Mouse (Mus musculus) cerebellum, adult 9-10 months (tissue): ENCODE results near the gene Prkaa1.

ENCODE experiments used
- DNase-seq: peaks from one replicate; pipeline ENCODE4 v3.0.0; 2022

Prkaa1 gene

DNA sequence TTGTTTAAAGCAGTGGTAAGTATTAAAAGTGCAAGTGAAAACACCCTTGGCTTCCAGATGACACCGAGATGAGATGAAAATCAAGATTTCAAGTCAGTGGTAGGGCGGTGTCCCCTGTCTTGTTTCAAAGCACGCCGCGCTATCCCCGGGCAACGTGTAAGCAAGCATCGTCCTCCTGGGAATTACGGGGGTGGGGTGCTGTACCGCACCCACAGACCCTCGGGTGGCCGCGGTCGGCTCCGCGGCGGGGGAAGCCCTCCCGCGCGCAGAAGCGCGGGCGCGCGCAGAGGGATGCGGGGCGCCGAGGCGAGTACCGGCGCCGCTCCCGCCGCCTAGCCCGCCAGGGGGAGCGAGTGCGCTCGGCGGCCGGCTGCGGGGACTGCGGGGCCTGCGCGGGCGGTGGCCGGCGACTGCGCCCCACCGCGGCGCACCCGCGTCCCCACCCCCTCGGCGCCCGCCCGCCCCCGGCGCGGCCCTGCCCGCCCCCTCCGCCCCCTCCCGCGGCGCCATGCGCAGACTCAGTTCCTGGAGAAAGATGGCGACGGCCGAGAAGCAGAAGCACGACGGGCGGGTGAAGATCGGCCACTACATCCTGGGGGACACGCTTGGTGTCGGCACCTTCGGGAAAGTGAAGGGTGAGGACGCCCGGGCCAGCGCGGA is at the start of gene Prkaa1:
Gene Prkaa1 (plus strand): TSS at position 501 of the 660 bp plus-strand sequence.
- DNase-seq, result peak; percentile 79

- no peak for DNase-seq
Observed at GRCm38 (mm10) chr15:5095534-5096301, 47.9 kb upstream of the Prkaa1 start.

DNA sequence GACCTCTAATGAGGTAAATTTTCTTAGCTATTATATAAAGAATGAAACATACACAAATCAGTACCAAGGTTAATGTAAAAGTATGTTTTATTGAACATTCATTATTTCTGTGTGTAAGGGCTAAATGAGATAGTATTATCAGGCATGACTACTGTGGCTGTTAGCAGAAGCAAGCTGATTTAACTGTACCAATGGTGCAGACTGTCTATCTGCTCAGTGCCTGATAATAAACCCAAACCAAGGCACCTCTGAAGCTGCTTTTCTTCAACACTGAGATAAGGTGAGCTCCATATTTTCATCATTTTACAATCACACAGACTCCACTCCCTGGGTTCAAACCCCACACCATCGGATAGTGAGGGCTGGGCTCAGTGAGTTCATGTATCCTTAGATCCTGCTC is 46.3 kb upstream of the Prkaa1 start:
- no peak for DNase-seq

DNA sequence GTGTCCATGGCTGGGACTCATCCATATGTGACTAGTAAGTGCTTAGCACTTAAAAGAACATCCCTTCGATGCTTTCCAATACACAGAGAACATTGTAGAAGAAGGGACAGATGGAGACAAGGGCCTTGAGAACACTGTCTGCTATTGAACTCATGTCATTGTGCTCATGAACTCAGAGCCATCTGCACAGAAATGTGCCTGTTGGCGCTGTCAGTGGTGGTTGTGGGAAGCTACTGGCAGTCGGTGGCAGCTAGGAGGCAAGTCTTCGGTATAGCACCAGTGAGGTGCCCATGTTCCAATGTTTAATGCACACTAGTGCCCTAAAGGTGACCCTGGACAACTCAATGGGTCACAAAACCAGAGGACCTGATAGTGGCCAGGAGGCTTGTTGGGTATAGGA is 41.3 kb upstream of the Prkaa1 start:
- DNase-seq, result no peak

GRCm38 (mm10) chr15:5105891-5106290 is 37.8 kb upstream of the Prkaa1 start:
- no peak for DNase-seq

DNA sequence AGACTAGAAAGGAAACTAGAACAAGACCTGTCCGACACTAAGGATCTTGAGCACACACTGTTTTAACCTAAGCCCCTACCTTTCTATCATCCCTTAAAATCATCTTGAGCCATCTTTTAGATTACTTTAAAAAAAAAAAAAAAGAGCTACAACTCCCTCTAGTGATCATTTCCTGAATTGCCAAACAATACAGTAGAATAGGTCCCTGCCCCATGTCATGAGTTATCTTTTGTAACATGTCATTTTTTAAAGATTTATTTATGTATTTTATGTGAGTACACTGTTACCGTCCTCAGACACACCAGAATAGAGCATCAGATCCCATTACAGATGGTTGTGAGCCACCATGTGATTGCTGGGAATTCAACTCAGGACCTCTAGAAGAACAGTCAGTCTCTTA is 37.4 kb upstream of the Prkaa1 start:
- DNase-seq, result peak; percentile 57

DNA sequence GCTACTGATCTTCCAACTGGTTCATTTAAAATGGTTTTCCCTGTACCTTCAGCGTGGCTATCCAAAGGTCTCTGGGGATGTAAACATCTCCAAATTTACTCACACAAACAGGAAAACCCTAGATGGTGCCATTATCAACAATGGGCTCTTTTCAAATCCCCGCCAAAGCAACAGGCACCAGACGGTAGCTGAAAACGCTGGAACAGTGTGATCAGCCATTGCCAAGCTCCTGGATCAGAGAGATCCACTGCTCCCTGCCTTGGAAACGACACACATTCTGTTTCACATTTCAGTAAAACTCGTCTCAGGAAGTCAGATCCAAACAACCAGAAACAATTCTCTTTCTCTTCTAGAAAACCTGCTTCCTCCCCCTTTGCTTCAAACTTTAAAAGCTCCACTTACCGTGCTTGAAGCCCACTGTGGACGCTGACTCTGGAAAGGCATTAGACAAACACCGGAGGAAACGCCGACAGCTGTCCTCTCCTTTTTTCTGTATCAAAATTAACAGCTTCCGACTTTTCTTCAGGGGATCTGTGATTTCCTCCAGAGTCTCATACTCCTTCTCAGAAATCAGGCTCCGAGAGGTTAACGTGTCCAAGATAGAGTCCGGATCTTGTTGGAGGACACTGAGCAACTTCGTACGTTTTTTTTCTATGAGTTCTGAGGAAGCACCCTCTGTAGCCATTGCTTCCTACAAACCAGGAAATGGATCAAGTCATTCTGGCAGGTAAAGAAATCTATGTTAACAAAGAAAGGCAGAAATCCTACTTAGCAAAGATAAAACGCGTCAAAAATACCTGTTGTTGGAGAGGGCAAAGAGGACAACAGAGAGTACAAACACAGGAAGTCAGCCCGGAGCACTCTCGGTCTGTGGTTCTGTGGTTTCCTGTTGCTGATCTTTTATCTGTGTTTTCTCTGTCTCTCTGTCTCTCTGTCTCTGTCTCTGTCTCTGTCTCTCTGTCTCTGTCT is 35.7 kb upstream of the Prkaa1 start, which contains the start of gene Card6:
Gene Card6 (minus strand): TSS at position 854 of the 969 bp plus-strand sequence.
- DNase-seq, result no peak

DNA sequence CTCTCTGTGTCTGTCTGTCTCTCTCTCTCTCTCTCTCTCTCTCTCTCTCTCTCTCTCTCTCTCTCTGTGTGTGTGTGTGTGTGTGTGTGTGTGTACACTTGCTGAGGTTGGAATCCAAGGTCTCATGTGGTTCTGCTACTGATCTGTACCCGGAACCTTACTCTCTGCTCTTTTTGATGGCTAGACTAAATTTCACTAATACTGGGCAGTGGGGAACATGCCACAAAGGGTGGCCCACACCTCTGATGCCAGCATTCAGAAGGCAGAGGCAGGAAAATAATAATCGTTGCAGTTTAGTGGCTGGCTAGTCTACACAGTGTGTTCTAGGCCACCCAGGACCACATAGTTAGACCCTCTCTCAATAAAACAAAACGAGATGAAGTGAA is 35.0 kb upstream of the Prkaa1 start:
- no peak for DNase-seq

DNA sequence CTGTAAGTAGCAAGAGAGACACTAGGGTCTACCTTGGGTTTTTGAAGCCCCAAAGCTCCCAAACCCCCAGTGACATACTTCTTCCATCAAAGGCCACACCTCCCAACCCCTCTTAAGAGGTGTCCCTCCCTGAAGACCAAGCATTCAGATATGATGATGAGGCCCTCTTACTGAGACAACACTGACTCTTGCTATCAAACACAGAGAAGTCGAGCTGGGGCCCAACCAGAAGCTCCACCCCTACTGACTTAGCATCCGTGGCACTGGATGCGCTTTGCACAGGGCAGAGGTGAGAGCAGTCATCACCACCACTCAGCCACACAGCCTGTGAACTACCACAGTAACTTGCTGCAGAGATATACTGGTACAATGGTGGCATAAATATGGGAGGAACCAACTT is 31.0 kb upstream of the Prkaa1 start:
- DNase-seq, result no peak

DNA sequence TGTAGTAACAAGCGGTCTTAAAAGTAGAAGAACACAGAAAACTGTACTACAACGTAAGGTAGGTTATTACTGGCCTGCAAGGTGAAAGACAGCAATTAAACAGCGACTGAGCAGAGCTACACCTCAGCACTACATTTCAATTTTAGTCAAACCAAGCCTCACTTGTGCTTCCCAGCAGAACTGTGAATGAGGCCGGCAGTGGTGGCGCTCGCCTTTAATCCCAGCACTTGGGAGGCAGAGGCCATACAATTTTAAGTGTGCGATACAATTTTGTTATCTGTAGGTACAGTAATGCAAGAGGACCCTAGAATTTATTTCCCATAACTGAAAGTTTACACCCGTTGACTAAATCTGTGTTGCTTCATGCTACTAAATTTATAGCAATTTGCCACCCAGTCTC is 28.5 kb upstream of the Prkaa1 start:
- no peak for DNase-seq

DNA sequence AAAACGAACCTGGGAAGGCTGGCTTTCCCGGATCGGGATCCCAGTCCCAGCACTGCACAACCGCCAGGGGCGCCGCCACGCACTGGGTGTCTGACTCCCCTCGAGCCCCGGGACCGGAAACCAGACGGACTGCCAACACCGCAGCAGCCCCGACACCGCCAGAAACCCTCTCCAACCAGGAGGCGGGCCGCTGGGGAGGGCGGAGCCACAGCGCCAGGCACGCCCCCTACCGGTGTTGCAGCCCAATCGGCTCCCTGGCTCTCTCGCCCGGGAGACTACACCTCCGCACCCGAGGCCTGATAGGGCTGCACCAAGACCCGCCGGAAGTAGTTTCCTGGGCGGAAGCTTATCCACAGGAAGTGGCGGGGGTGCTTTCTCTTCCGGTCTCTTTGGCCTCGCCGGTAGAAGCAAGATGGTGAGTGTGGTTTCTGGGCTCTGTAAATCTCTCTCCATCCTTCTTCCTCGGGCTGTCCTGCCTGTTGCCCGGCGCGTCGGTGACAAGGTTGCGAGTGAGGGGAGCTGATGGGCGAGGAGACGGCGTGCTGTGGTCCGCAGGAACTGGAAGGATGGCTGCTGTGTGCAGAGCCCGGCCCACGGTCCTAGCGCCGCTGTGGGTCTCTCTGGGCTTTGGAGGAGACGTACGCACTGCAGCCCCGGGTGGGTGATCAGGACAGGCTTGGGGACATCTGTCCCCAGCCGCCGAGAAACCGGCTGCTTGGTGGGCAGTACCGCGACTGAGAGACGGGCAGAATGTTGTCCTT is 27.2 kb upstream of the Prkaa1 start, which contains the start of gene Rpl37:
Gene Rpl37 (plus strand): TSS at position 376 of the 761 bp plus-strand sequence.
- peak; percentile 98 for DNase-seq

GRCm38 (mm10) chr15:5117031-5117601 is 26.5 kb upstream of the Prkaa1 start:
- DNase-seq, result peak; percentile 42

GRCm38 (mm10) chr15:5118626-5119025 is 25.0 kb upstream of the Prkaa1 start:
- no peak for DNase-seq

- DNase-seq, result no peak
Observed at GRCm38 (mm10) chr15:5119192-5119591, 24.5 kb upstream of the Prkaa1 start.

DNA sequence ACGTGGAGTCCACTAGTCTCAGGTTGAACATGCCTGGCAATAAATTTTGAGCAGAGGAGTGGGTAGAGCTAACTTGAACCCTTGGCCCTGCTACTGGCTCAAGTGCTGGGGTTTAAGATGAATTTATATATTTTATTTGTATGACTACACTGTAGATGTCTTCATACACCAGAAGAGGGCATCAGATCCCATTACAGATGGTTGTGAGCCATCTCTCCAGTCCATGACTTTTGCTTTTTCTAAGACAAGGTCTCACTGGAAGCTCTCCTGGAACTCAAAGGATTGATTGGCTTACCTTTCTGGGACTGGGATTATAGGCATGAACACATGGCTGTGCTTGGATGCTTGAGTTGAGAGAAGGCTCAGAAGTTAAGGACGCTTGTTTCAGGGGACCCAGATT is 24.0 kb upstream of the Prkaa1 start:
- DNase-seq, result no peak

- no peak for DNase-seq
Observed at GRCm38 (mm10) chr15:5121535-5122313, 21.9 kb upstream of the Prkaa1 start.

DNA sequence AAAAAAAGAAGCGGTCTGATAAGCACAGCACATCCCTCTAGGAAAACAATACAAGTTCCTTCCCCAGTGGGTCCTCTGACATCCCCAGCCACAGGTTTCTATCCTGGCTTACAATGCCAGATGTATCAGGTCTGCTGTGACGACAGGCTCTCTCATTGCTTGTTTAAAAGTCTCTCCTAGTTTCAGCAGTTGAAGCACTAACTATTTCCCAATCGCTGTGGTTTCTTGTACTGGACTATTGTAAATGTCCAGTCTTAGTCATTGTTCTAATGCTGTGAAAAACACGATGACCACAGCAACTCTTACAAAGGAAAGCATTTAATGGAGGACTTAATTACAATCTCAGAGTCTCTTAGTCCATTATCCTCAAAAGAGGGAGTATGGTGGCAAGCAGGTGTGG is 17.2 kb upstream of the Prkaa1 start:
- DNase-seq, result no peak

DNA sequence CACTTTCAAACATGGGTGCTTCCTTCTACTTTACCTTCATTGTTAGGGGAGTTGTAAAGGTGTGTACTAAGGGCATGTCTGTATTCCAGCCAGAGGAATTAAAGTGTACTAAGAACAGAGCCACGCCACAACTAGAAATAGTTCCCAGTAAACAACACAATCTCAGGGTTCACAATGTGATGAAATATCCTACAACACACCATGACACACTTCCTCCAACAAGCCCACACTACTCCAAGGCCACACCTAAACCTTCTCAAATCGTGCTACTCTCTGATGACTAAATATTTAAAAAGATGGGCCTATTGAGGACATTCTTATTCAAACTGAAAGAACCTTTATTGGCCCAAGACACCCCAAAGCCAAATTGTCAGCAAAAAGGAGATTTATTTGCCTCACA is 16.2 kb upstream of the Prkaa1 start:
- no peak for DNase-seq

GRCm38 (mm10) chr15:5128176-5128940 is 15.3 kb upstream of the Prkaa1 start:
- DNase-seq, result no peak

DNA sequence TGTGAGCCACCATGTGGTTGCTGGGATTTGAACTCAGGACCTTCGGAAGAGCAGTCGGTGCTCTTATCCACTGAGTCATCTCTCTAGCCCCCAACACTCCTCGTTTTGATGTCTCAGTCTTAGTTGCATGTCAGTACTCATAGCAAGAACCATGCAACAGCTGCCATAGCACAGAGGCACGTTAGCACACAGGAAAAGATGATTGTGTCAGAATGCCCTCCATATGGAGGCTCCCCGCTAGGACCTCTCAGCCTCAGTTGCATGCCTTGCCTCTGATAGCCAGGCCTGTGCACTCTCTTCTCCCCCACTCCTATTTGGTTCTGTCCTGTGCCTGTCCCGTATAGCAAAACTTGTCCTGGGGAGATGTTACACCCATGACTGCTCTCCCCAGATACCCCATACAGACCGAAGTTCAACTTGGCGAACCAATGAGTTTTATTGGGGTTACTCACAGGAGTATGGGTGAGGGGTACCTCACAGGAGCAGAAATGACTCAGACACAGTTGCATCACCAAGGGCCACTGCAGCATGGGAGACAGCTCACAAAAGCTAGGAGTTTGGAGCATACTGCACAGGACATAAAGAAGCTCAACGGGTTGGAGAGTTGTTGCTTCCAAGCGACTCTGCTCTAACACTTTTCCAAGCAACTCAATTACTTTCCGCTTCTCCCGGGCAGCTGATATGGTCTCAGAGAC is 14.4 kb upstream of the Prkaa1 start:
- DNase-seq, result no peak
